In genomic region chr14:35519402-35519801, GRCm38 (mm10) we compare ENCODE assay signal across 17 mouse cellular contexts.
"Had no signal": no experiment of that assay in that cellular context is flagged by ENCODE, and none has a peak within 500 bp of the region (broad histone marks: within the 10 kb centered on the region; RNA-seq: fewer than 3 reads in every experiment).

No protein-coding gene starts in this region.

- DNase-seq: kidney, adult 18-20 months; kidney, adult 9 months; kidney, postnatal 14 days; left cerebral cortex, postnatal 4 days; liver, postnatal 0 days; lung, embryonic 14.5 days; right cerebral cortex, postnatal 14 days; thymus, postnatal 25 days had no signal

- H3K4me3 ChIP-seq: layer of hippocampus, adult 2 months; limb, embryonic 12.5 days; limb, embryonic 15.5 days; midbrain, embryonic 12.5 days; midbrain, embryonic 15.5 days had no signal

- H3K27me3 ChIP-seq: limb, embryonic 12.5 days; limb, embryonic 15.5 days; midbrain, embryonic 12.5 days; midbrain, embryonic 15.5 days had no signal

- H3K9me3 ChIP-seq: limb, embryonic 12.5 days; limb, embryonic 15.5 days; midbrain, embryonic 12.5 days; midbrain, embryonic 15.5 days had no signal

- H3K27ac ChIP-seq: layer of hippocampus, adult 2 months; limb, embryonic 12.5 days; limb, embryonic 15.5 days; liver, embryonic 14.5 days; macrophage; midbrain, embryonic 12.5 days; midbrain, embryonic 15.5 days had no signal

- H3K4me2 ChIP-seq: limb, embryonic 12.5 days; limb, embryonic 15.5 days; liver, embryonic 11.5 days; lung, embryonic 14.5 days; midbrain, embryonic 12.5 days; midbrain, embryonic 15.5 days had no signal

- ATAC-seq: liver, postnatal 0 days; lung, postnatal 0 days; midbrain, embryonic 15.5 days had no signal

- H3K4me1 ChIP-seq: limb, embryonic 12.5 days; limb, embryonic 15.5 days; midbrain, embryonic 12.5 days; midbrain, embryonic 15.5 days had no signal

- H3K36me3 ChIP-seq: limb, embryonic 12.5 days; limb, embryonic 15.5 days; midbrain, embryonic 12.5 days; midbrain, embryonic 15.5 days had no signal

- H3K9ac ChIP-seq: limb, embryonic 12.5 days; limb, embryonic 15.5 days; liver, embryonic 14.5 days; liver, postnatal 0 days; lung, embryonic 14.5 days; midbrain, embryonic 12.5 days; midbrain, embryonic 15.5 days had no signal
